Mouse (Mus musculus): ENCODE measurements around the gene 2010111I01Rik. TPM values are rescaled to one million over a fixed set of nuclear protein-coding genes. Genes with fewer than 3 reads are reported as not detected.

Gene 2010111I01Rik
- polyA plus RNA-seq, 1 experiment from 2014 or later = 16.3 TPM

DNA sequence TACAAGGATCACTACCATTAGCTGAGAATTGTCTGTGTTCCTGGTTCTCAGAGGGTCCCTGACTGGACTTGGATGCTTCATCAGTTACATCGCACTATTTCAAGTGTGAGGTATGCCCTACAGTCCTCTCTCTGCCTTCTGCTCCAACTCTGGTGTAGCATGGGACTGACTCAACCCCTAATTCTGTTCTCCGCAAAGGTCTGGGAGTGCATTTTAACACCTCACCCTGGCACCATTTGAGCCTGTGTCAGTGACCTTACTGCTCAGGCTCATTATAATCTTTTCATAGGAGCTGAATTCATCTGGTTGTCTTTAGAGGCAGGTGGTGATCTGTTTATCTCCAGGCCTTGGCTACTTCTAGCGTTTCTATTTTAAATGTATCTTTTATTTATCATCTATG is 154.0 kb downstream of the 2010111I01Rik start:
- Histone ChIP-seq H3K4me2 (ENCODE audit: low read depth, low read length) (no peak overlapping the region), H3K9ac (ENCODE audit: low read depth, low read length) (no peak overlapping the region), H3K27ac (ENCODE audit: low read length) (no peak overlapping the region), H3K4me3 (ENCODE audit: low read depth, low read length) (no peak overlapping the region), H3K36me3 (ENCODE audit: control insufficient read depth, insufficient read depth) (no peaks in the 10 kb centered on the region), H3K4me1 (ENCODE audit: control insufficient read depth, low read depth, low read length) (peaks cover 9% of the 10 kb centered on the region), H3K9me3 (replicated peaks; ENCODE audit: control insufficient read depth, low read length) (no peaks in the 10 kb centered on the region), H3K27me3 (ENCODE audit: control insufficient read depth, insufficient read depth, low read depth, low read length) (no peaks in the 10 kb centered on the region)
- WGBS (ENCODE audit: insufficient replicate concordance) = 73% methylated on average over 3 of the region's 3 CpGs
- no peak for ATAC-seq (ENCODE audit: low read depth)

DNA sequence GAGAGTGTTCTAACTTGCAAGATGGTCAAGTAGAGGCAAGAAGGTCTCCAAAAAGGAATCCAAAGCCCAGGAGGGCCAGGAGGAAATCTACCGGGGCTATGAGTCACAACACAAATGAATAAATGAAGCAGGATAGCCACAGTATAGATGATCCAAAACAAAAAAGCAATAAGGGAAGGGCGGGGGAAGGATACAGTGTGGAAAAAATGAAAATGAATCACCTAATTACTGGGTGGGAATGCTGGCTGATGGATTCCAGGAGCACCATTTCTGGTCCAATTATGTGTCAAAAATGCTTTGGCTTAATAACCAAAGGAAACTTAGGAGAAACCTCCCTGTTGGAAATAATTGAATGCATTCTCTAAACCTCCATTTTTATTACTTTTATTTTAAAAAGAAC is 155.6 kb downstream of the 2010111I01Rik start:
- Histone ChIP-seq H3K27ac (ENCODE audit: low read length) (no peak overlapping the region), H3K4me2 (ENCODE audit: low read depth, low read length) (no peak overlapping the region), H3K4me3 (ENCODE audit: low read depth, low read length) (no peak overlapping the region), H3K4me1 (ENCODE audit: control insufficient read depth, low read depth, low read length) (no peaks in the 10 kb centered on the region), H3K36me3 (ENCODE audit: control insufficient read depth, insufficient read depth) (no peaks in the 10 kb centered on the region), H3K9ac (ENCODE audit: low read depth, low read length) (no peak overlapping the region), H3K27me3 (ENCODE audit: control insufficient read depth, insufficient read depth, low read depth, low read length) (no peaks in the 10 kb centered on the region), H3K9me3 (replicated peaks; ENCODE audit: control insufficient read depth, low read length) (no peaks in the 10 kb centered on the region)
- WGBS (ENCODE audit: insufficient replicate concordance) = 52% methylated on average over 2 of the region's 2 CpGs
- no peak for ATAC-seq (ENCODE audit: low read depth)

DNA sequence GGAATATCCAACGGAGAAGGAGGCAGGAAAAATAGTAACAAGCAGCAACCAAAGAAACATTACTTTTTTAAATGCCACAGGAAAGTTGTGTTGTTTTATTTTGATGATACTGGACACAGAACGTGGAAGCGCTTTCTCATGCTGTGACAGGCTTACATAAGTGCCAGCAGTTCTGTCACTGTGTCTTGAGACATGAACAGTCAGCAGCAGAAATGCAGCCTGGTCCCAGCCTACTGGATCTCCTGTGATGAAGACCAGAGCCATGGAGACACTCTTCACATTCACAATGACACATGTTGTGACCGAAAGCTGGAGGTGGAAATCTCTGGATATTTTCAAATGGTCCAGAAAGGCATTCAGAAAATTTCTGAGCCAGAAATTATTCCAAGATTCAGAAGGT is 157.1 kb downstream of the 2010111I01Rik start:
- 68% methylated on average over 4 of the region's 4 CpGs for WGBS (ENCODE audit: insufficient replicate concordance)
- ATAC-seq (ENCODE audit: low read depth) = no peak
- no peak overlapping the region for H3K9ac ChIP-seq (ENCODE audit: low read depth, low read length)
- H3K4me1 ChIP-seq (ENCODE audit: control insufficient read depth, low read depth, low read length) = no peaks in the 10 kb centered on the region
- no peaks in the 10 kb centered on the region for H3K9me3 ChIP-seq (replicated peaks; ENCODE audit: control insufficient read depth, low read length)
- no peaks in the 10 kb centered on the region for H3K36me3 ChIP-seq (ENCODE audit: control insufficient read depth, insufficient read depth)
- H3K4me2 ChIP-seq (ENCODE audit: low read depth, low read length) = no peak overlapping the region
- H3K27me3 ChIP-seq (ENCODE audit: control insufficient read depth, insufficient read depth, low read depth, low read length) = no peaks in the 10 kb centered on the region
- no peak overlapping the region for H3K27ac ChIP-seq (ENCODE audit: low read length)
- H3K4me3 ChIP-seq (ENCODE audit: low read depth, low read length) = no peak overlapping the region

DNA sequence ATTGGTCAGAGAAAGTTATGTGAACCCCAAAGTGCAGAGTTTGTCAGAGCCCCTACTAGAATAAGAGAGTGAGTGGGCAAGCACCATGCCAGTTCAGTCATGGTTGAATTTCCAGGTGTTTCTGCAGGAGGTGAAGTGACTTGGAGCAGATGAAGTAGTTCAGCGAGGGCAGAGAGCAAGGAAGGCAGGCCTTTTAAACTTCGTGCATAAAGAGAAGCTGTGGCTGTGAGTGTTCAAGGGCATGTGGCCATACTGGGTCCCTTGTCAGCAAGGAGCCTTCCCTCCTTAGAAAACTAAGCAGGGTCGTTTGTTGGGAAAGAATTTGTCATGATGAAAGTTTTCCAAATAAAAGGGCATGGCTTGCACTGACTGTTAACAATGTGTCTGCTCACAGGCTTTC is 161.5 kb downstream of the 2010111I01Rik start:
- no peaks in the 10 kb centered on the region for H3K9me3 ChIP-seq (replicated peaks; ENCODE audit: control insufficient read depth, low read length)
- H3K4me1 ChIP-seq (ENCODE audit: control insufficient read depth, low read depth, low read length) = no peaks in the 10 kb centered on the region
- no peak overlapping the region for H3K27ac ChIP-seq (ENCODE audit: low read length)
- no peak for ATAC-seq (ENCODE audit: low read depth)
- no peaks in the 10 kb centered on the region for H3K27me3 ChIP-seq (ENCODE audit: control insufficient read depth, insufficient read depth, low read depth, low read length)
- H3K36me3 ChIP-seq (ENCODE audit: control insufficient read depth, insufficient read depth) = no peaks in the 10 kb centered on the region
- WGBS (ENCODE audit: insufficient replicate concordance) = 58% methylated on average over 3 of the region's 3 CpGs
- no peak overlapping the region for H3K4me3 ChIP-seq (ENCODE audit: low read depth, low read length)
- H3K4me2 ChIP-seq (ENCODE audit: low read depth, low read length) = no peak overlapping the region
- H3K9ac ChIP-seq (ENCODE audit: low read depth, low read length) = no peak overlapping the region

DNA sequence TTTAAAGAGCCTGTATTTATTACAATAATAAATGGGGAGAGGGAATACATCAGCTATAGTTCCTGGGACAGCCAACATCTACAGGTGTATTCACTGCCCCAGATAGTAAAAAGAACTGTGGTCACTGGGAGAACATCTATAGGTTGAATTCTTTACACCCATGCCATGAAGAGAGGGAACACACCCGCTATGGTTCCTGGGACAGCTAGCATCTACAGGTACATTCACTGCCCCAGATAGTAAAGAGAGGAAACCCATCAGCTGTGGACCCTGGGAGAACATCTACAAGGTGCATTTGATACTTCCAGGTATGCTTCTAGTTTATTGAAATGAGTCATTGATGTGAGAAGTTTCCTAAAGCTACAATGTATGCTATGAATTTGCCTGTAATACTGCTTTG is 162.8 kb downstream of the 2010111I01Rik start:
- Histone ChIP-seq H3K27me3 (ENCODE audit: control insufficient read depth, insufficient read depth, low read depth, low read length) (no peaks in the 10 kb centered on the region), H3K36me3 (ENCODE audit: control insufficient read depth, insufficient read depth) (no peaks in the 10 kb centered on the region), H3K9me3 (replicated peaks; ENCODE audit: control insufficient read depth, low read length) (no peaks in the 10 kb centered on the region), H3K9ac (ENCODE audit: low read depth, low read length) (no peak overlapping the region), H3K27ac (ENCODE audit: low read length) (no peak overlapping the region), H3K4me2 (ENCODE audit: low read depth, low read length) (no peak overlapping the region), H3K4me3 (ENCODE audit: low read depth, low read length) (no peak overlapping the region), H3K4me1 (ENCODE audit: control insufficient read depth, low read depth, low read length) (no peaks in the 10 kb centered on the region)
- ATAC-seq (ENCODE audit: low read depth) = no peak
- WGBS (ENCODE audit: insufficient replicate concordance) = 48% methylated on average over 1 of the region's 1 CpGs

DNA sequence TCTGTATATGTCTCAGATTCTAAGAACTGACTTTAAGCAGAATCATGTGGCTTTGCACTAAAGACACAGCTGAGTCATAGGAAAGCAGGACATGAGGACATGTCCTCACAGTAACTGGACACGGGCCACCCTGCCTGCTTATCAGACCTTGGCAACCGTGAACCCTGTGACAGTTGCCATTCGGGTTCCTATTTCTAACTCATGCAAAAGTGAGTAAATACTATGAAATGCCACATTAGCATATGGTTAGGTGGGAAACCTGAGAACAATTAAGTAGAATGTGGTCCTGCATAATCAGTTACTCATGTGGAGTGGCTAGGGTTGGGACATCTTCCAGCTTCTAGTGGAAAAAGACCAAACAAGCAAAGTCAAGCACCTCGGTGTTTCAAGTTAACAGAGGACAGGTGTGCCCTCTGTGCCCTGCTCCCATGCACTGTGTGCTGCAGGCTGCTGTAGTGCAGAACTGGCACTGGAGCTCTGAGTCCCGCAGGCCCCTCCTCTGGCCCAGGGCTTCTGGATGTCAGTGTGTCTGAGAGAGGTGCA is 170.3 kb downstream of the 2010111I01Rik start:
- H3K36me3 ChIP-seq (ENCODE audit: control insufficient read depth, insufficient read depth) = no peaks in the 10 kb centered on the region
- no peak overlapping the region for H3K4me2 ChIP-seq (ENCODE audit: low read depth, low read length)
- no peak overlapping the region for H3K9ac ChIP-seq (ENCODE audit: low read depth, low read length)
- no peaks in the 10 kb centered on the region for H3K27me3 ChIP-seq (ENCODE audit: control insufficient read depth, insufficient read depth, low read depth, low read length)
- H3K27ac ChIP-seq (ENCODE audit: low read length) = no peak overlapping the region
- H3K9me3 ChIP-seq (replicated peaks; ENCODE audit: control insufficient read depth, low read length) = no peaks in the 10 kb centered on the region
- no peak for ATAC-seq (ENCODE audit: low read depth)
- H3K4me1 ChIP-seq (ENCODE audit: control insufficient read depth, low read depth, low read length) = no peaks in the 10 kb centered on the region
- H3K4me3 ChIP-seq (ENCODE audit: low read depth, low read length) = no peak overlapping the region
- WGBS (ENCODE audit: insufficient replicate concordance) = 58% methylated on average over 5 of the region's 5 CpGs

DNA sequence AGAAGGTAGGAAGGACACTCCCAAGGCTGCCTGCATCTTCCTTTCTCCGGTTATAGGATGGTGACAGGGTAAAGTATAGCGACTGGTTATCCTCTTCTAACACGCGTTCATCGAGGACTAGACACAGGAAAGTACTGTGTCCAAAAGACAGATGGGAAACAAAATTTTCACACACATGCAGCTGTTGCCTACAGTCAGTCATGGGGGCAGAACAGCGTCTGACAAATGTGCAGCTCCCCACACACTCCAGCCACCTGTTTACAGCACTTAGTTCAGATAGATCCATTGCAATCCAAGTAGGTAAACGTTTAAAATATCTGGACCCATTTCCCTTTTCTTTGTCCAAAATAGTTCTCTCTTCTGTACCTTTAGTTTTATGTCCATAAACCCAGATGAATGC is 171.3 kb downstream of the 2010111I01Rik start:
- Histone ChIP-seq H3K36me3 (ENCODE audit: control insufficient read depth, insufficient read depth) (no peaks in the 10 kb centered on the region), H3K4me2 (ENCODE audit: low read depth, low read length) (no peak overlapping the region), H3K9me3 (replicated peaks; ENCODE audit: control insufficient read depth, low read length) (no peaks in the 10 kb centered on the region), H3K9ac (ENCODE audit: low read depth, low read length) (no peak overlapping the region), H3K27me3 (ENCODE audit: control insufficient read depth, insufficient read depth, low read depth, low read length) (no peaks in the 10 kb centered on the region), H3K27ac (ENCODE audit: low read length) (no peak overlapping the region), H3K4me3 (ENCODE audit: low read depth, low read length) (no peak overlapping the region), H3K4me1 (ENCODE audit: control insufficient read depth, low read depth, low read length) (no peaks in the 10 kb centered on the region)
- 74% methylated on average over 7 of the region's 7 CpGs for WGBS (ENCODE audit: insufficient replicate concordance)
- no peak for ATAC-seq (ENCODE audit: low read depth)

DNA sequence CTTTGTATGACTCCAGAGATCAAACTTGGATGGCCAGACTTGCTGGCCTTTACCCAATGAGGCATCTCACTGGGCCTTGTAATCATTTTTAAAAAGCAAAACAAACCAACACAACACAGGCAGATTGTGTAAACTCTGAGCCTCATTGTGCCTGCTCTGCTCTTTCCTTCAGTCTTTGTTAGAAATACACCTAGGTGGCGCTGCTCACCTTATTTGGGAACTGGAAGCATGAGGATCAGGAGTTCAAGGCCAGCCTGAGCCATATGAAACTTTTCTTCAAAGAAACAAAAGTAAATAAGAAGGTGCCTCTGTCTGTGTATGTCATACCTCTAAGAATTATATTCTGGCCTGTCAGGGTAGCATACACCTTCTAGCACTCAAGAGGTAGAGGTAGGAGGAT is 172.1 kb downstream of the 2010111I01Rik start:
- no peak overlapping the region for H3K27ac ChIP-seq (ENCODE audit: low read length)
- H3K4me1 ChIP-seq (ENCODE audit: control insufficient read depth, low read depth, low read length) = no peaks in the 10 kb centered on the region

DNA sequence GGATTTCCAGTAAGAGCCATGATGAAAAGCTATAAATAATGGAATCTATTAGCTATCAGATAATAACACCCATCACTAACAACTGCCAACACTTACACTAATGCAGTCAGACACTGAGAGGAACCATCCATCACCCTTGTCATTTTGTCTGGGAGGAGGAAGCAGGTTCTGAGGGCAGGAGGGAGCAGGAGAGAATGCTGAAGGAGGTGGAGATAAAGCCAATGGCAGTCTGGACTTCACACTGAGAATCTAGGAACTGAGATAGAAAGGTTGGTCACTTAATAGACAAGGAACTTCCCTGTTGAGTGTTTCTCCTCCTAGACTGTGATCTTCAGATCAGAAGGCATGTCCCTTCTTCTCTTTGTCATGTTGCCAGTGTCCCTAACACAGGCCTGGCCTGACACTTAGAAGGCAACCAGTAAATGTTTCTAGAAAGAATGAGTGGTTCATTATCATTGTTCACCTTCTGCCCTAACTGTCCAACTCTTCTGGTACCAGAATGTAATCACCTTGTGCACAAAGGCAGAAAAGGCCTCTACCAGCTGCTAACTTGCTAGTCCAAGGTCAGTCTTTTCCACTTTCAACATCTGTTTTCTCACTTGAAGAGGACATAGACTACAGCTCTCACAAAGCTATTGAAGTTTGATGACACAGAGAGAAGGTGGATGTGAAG is 173.8 kb downstream of the 2010111I01Rik start:
- Histone ChIP-seq H3K4me3 (ENCODE audit: low read depth, low read length) (no peak overlapping the region), H3K27ac (ENCODE audit: low read length) (no peak overlapping the region), H3K9me3 (replicated peaks; ENCODE audit: control insufficient read depth, low read length) (no peaks in the 10 kb centered on the region), H3K36me3 (ENCODE audit: control insufficient read depth, insufficient read depth) (no peaks in the 10 kb centered on the region), H3K27me3 (ENCODE audit: control insufficient read depth, insufficient read depth, low read depth, low read length) (no peaks in the 10 kb centered on the region), H3K4me1 (ENCODE audit: control insufficient read depth, low read depth, low read length) (no peaks in the 10 kb centered on the region), H3K4me2 (ENCODE audit: low read depth, low read length) (no peak overlapping the region), H3K9ac (ENCODE audit: low read depth, low read length) (no peak overlapping the region)
- no peak for ATAC-seq (ENCODE audit: low read depth)

More for the DNA sequence above, 172.1 kb downstream of the 2010111I01Rik start:
- Histone ChIP-seq H3K36me3 (ENCODE audit: control insufficient read depth, insufficient read depth) (no peaks in the 10 kb centered on the region), H3K4me3 (ENCODE audit: low read depth, low read length) (no peak overlapping the region), H3K27me3 (ENCODE audit: control insufficient read depth, insufficient read depth, low read depth, low read length) (no peaks in the 10 kb centered on the region), H3K4me2 (ENCODE audit: low read depth, low read length) (no peak overlapping the region), H3K9me3 (replicated peaks; ENCODE audit: control insufficient read depth, low read length) (no peaks in the 10 kb centered on the region), H3K9ac (ENCODE audit: low read depth, low read length) (no peak overlapping the region)
- no peak for ATAC-seq (ENCODE audit: low read depth)
- WGBS (ENCODE audit: insufficient replicate concordance) = 47% methylated on average over 1 of the region's 1 CpGs
